Comparison of ENCODE assay signal across 15 mouse cellular contexts in the genomic region with DNA sequence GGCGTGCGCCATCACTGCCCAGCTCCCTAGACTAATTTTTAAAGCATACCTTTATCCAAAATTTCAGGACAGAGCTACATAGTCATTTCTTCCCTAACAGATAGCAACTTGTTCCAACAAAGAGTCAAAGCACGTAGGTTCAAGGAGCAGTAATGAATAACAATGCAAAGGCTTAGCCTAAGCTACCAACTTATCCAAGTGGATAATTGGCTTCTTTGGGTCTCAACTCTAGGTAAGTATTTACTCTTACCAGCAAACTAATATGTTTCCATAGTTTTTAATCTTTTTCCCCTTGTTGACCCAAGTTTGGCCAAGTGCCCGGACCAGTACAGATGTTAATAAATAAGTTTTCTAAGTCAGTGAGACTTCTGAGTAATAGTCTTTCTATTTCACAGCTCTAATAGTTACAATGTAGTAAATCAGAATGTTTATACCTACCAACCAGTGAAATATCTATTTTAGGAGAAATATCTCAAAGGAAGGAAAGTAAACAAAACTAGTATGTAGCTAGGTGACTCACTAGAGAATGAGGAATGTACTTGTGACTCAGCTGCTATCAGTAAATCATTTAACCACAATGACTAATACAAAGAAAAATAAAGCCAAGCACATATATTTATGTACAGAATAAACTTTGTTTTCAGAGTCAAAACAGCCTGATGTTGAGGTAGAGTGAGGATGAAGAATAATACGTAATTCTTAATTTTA. TPM values are rescaled to one million over a fixed set of nuclear protein-coding genes. Genes with fewer than 3 reads are reported as not detected.
A peak's percentile ranks its signal among the peaks of the same experiment; 100 is the strongest.
DNase-seq lines count a peak whose midpoint lies in the region; ATAC-seq and TF ChIP-seq lines count a peak whose summit lies in the region.
"Had no signal": no experiment of that assay in that cellular context is flagged by ENCODE, and none has a peak within 500 bp of the region (broad histone marks: within the 10 kb centered on the region; RNA-seq: fewer than 3 reads in every experiment).

No protein-coding gene starts in this region.

- peak; percentile 10 for DNase-seq in heart, postnatal 0 days (ENCODE audit: low spot score)
- peak; percentile 5 to 18 for DNase-seq in urinary bladder, postnatal 36 days (ENCODE audit: low spot score in 2 of 2)
- no peak for DNase-seq in urinary bladder, postnatal 4 days (ENCODE audit: low spot score in 2 of 2)
- peak; percentile 73 for DNase-seq in induced T-regulatory cell, adult 2 months (ENCODE audit: low read depth)
- DNase-seq in stomach, postnatal 0 days (ENCODE audit: low spot score): peak; percentile 49
- no peak for DNase-seq in thymus, postnatal 0 days (ENCODE audit: low spot score)
- DNase-seq in cerebellum, postnatal 36 days: no peak
- DNase-seq: cerebellum, adult 9-11 months; thymus, adult 2 months had no signal

- H3K27me3 ChIP-seq in heart, postnatal 0 days (ENCODE audit: control insufficient read depth, insufficient read depth, low read length): no peaks in the 10 kb centered on the region
- H3K27me3 ChIP-seq in heart, embryonic 12.5 days (replicated peaks): no peaks in the 10 kb centered on the region
- no peaks in the 10 kb centered on the region for H3K27me3 ChIP-seq in stomach, postnatal 0 days (ENCODE audit: control insufficient read depth, insufficient read depth, low read length)
- H3K27me3 ChIP-seq: CH12.LX; heart, embryonic 15.5 days; neural tube, embryonic 15.5 days had no signal

- ATAC-seq in heart, postnatal 0 days (ENCODE audit: insufficient read depth, low read depth): no peak
- ATAC-seq in heart, embryonic 12.5 days (ENCODE audit: insufficient number of reproducible peaks, low FRiP score): no peak
- peak; percentile 94 for ATAC-seq in stomach, postnatal 0 days (ENCODE audit: low FRiP score, low TSS enrichment)

- no peak for TF ChIP-seq EP300 in heart, postnatal 0 days (IDR thresholded peaks at IDR 0.05; ENCODE audit: low read depth)
- TF ChIP-seq EP300 in stomach, postnatal 0 days (optimal IDR thresholded peaks at IDR 0.05): no peak

- TF ChIP-seq CTCF in heart, postnatal 0 days (IDR thresholded peaks at IDR 0.05; ENCODE audit: low read depth): no peak
- TF ChIP-seq CTCF in stomach, postnatal 0 days (IDR thresholded peaks at IDR 0.05; ENCODE audit: low read depth): no peak

- 91% methylated on average over 5 of the region's 5 CpGs for WGBS in heart, postnatal 0 days
- 94% methylated on average over 5 of the region's 5 CpGs for WGBS in heart, embryonic 12.5 days
- WGBS in stomach, postnatal 0 days: 57% methylated on average over 5 of the region's 5 CpGs

- H3K27ac ChIP-seq in heart, postnatal 0 days (ENCODE audit: low read depth): no peak overlapping the region
- no peak overlapping the region for H3K27ac ChIP-seq in heart, embryonic 12.5 days (ENCODE audit: poor library complexity, severe bottlenecking)
- H3K27ac ChIP-seq in stomach, postnatal 0 days (replicated peaks): 0 out of 2 replicates have a peak overlapping the region, but pooled peaks have one; percentile 35
- H3K27ac ChIP-seq: heart, embryonic 15.5 days; liver, embryonic 14.5 days; neural tube, embryonic 15.5 days had no signal

- peaks cover 47% of the 10 kb centered on the region for H3K36me3 ChIP-seq in heart, postnatal 0 days (replicated peaks; ENCODE audit: control insufficient read depth, insufficient read depth, low read length)
- H3K36me3 ChIP-seq in heart, embryonic 12.5 days: peaks cover 51% of the 10 kb centered on the region
- no peaks in the 10 kb centered on the region for H3K36me3 ChIP-seq in stomach, postnatal 0 days (ENCODE audit: control insufficient read depth, insufficient read depth, low read length)

- no peaks in the 10 kb centered on the region for H3K4me1 ChIP-seq in heart, postnatal 0 days (ENCODE audit: control insufficient read depth, insufficient read depth)
- no peaks in the 10 kb centered on the region for H3K4me1 ChIP-seq in heart, embryonic 12.5 days (replicated peaks)
- no peaks in the 10 kb centered on the region for H3K4me1 ChIP-seq in stomach, postnatal 0 days (replicated peaks; ENCODE audit: control insufficient read depth, insufficient read depth)
- H3K4me1 ChIP-seq: heart, embryonic 15.5 days had no signal

- H3K4me2 ChIP-seq in heart, postnatal 0 days (ENCODE audit: low read depth, low read length): no peak overlapping the region
- no peak overlapping the region for H3K4me2 ChIP-seq in heart, embryonic 12.5 days
- no peak overlapping the region for H3K4me2 ChIP-seq in stomach, postnatal 0 days (replicated peaks; ENCODE audit: low read depth)
- H3K4me2 ChIP-seq: heart, embryonic 15.5 days; neural tube, embryonic 15.5 days had no signal

- no peaks in the 10 kb centered on the region for H3K9me3 ChIP-seq in heart, postnatal 0 days (replicated peaks; ENCODE audit: control insufficient read depth, low read length)
- no peaks in the 10 kb centered on the region for H3K9me3 ChIP-seq in heart, embryonic 12.5 days (replicated peaks)
- no peaks in the 10 kb centered on the region for H3K9me3 ChIP-seq in stomach, postnatal 0 days (ENCODE audit: control insufficient read depth, low read length)
- H3K9me3 ChIP-seq: heart, embryonic 15.5 days; neural tube, embryonic 15.5 days had no signal

- no peak overlapping the region for H3K9ac ChIP-seq in heart, postnatal 0 days (replicated peaks; ENCODE audit: low read depth, low read length)
- H3K9ac ChIP-seq in heart, embryonic 12.5 days: no peak overlapping the region
- H3K9ac ChIP-seq in stomach, postnatal 0 days (ENCODE audit: low read length): no peak overlapping the region
- H3K9ac ChIP-seq: heart, embryonic 15.5 days; liver, embryonic 14.5 days; neural tube, embryonic 15.5 days had no signal

- no peak overlapping the region for H3K4me3 ChIP-seq in heart, postnatal 0 days (ENCODE audit: low read depth, low read length)
- H3K4me3 ChIP-seq in heart, embryonic 12.5 days: no peak overlapping the region
- no peak overlapping the region for H3K4me3 ChIP-seq in stomach, postnatal 0 days (ENCODE audit: low read depth, low read length)
- H3K4me3 ChIP-seq: heart, embryonic 15.5 days; midbrain, embryonic 10.5 days; neural tube, embryonic 15.5 days had no signal

RNA-seq across cellular contexts. Expression of a gene that starts 18.3 kb away (rescaled TPM):
- total RNA-seq in heart, postnatal 0 days (2014; rRNA removed; ENCODE audit: low replicate concordance): 42.6 and 60.7 TPM in 2 replicates
- 74.7 and 76.6 TPM in 2 replicates for polyA plus RNA-seq in heart, postnatal 0 days (2015; fragmentation: Nextera tagmentation; extraction: Ambion mirVana)
- 110 and 117 TPM in 2 replicates for polyA plus RNA-seq in heart, embryonic 12.5 days (2016; fragmentation: Nextera tagmentation; extraction: Ambion mirVana)
- polyA plus RNA-seq in stomach, postnatal 0 days (2015; fragmentation: Nextera tagmentation; extraction: Ambion mirVana): 85.7 and 89.9 TPM in 2 replicates
- polyA plus RNA-seq in thymus, postnatal 0 days (2015; fragmentation: Nextera tagmentation; extraction: Ambion mirVana): 220 and 243 TPM in 2 replicates

RNA-seq across cellular contexts. Expression of a gene that starts 39.4 kb away (rescaled TPM):
- total RNA-seq in heart, postnatal 0 days (2014; rRNA removed; ENCODE audit: low replicate concordance): 54.3 and 85.4 TPM in 2 replicates
- polyA plus RNA-seq in heart, postnatal 0 days (2015; fragmentation: Nextera tagmentation; extraction: Ambion mirVana): 39.6 and 43.5 TPM in 2 replicates
- polyA plus RNA-seq in heart, embryonic 12.5 days (2016; fragmentation: Nextera tagmentation; extraction: Ambion mirVana): 187 TPM in 2 replicates
- 54.9 and 58.3 TPM in 2 replicates for polyA plus RNA-seq in stomach, postnatal 0 days (2015; fragmentation: Nextera tagmentation; extraction: Ambion mirVana)
- polyA plus RNA-seq in thymus, postnatal 0 days (2015; fragmentation: Nextera tagmentation; extraction: Ambion mirVana): 278 and 299 TPM in 2 replicates

Comparison
In these comparisons a context has a peak if more than half of its experiments do, and no peak if none do; other contexts are left out.
1. DNase-seq: peak in heart, postnatal 0 days (single experiment), urinary bladder, postnatal 36 days (2 of 2), induced T-regulatory cell, adult 2 months (single experiment) and stomach, postnatal 0 days (single experiment); none in urinary bladder, postnatal 4 days (0 of 2), thymus, postnatal 0 days (single experiment) and cerebellum, postnatal 36 days (0 of 2).